Mouse (Mus musculus) erythroblast, embryonic 14.5 days (primary cell): ENCODE measurements around the gene Fzd2. TPM values are rescaled to one million over a fixed set of nuclear protein-coding genes. Genes with fewer than 3 reads are reported as not detected.

ENCODE experiments used
- H3K27me3 ChIP-seq: 2 replicates; pipeline ENCODE4 v1.6.1; 2012; ENCODE audit warnings: inconsistent platforms; ENCODE audit not compliant: control insufficient read depth
- H3K36me3 ChIP-seq: 2 replicates; pipeline ENCODE4 v1.6.1; 2012; ENCODE audit warnings: mild to moderate bottlenecking, inconsistent platforms; ENCODE audit not compliant: control insufficient read depth
- H3K4me1 ChIP-seq: 2 replicates; pipeline ENCODE4 v1.6.1; 2012; ENCODE audit warnings: inconsistent platforms; ENCODE audit not compliant: control insufficient read depth
- H3K4me3 ChIP-seq: replicated peaks from 2 replicates; pipeline ENCODE3; 2012; ENCODE audit warnings: moderate library complexity, mild to moderate bottlenecking, inconsistent platforms
- H3K9me3 ChIP-seq: 2 replicates; pipeline ENCODE4 v1.6.1; 2012; ENCODE audit warnings: low read length, inconsistent platforms, mixed read lengths; ENCODE audit not compliant: control insufficient read depth
- GATA1 ChIP-seq: IDR thresholded peaks from 2 replicates; pipeline ENCODE4 v1.6.1; 2012; ENCODE audit warnings: low read length, inconsistent platforms, mixed read lengths
- TAL1 ChIP-seq: IDR thresholded peaks from 3 replicates; pipeline ENCODE4 v1.6.1; 2012; ENCODE audit warnings: low read length, inconsistent platforms, mixed read lengths
- polyA plus RNA-seq: library from polyadenylated mRNA; stranded (reverse); fragments of >175 nt; gene quantifications from 2 replicates; pipeline ENCODE4 v1.2.3, GENCODE M21; 2012

Fzd2 gene
- polyA plus RNA-seq, 1 experiment: not detected

- H3K9me3 ChIP-seq: no peaks in the 10 kb centered on the region
- H3K36me3 ChIP-seq: no peaks in the 10 kb centered on the region
- TF ChIP-seq TAL1 (no peak), GATA1 (no peak)
- H3K27me3 ChIP-seq: no peaks in the 10 kb centered on the region
- H3K4me1 ChIP-seq: peaks cover 15% of the 10 kb centered on the region
- H3K4me3 ChIP-seq: no peak overlapping the region
These were observed 37.0 kb upstream of the Fzd2 start for GRCm38 (mm10) chr11:102567157-102567556.

GRCm38 (mm10) chr11:102567723-102568122 lies 36.5 kb upstream of the Fzd2 start:
- Histone ChIP-seq H3K4me3 (no peak overlapping the region), H3K27me3 (no peaks in the 10 kb centered on the region), H3K4me1 (peaks cover 15% of the 10 kb centered on the region), H3K9me3 (no peaks in the 10 kb centered on the region), H3K36me3 (no peaks in the 10 kb centered on the region)
- TF ChIP-seq TAL1: no peak
- TF ChIP-seq GATA1: no peak

- Histone ChIP-seq H3K9me3 (no peaks in the 10 kb centered on the region), H3K27me3 (no peaks in the 10 kb centered on the region), H3K4me3 (no peak overlapping the region), H3K4me1 (peaks cover 19% of the 10 kb centered on the region), H3K36me3 (no peaks in the 10 kb centered on the region)
- TF ChIP-seq GATA1 (no peak), TAL1 (no peak)
These were observed 36.0 kb upstream of the Fzd2 start for GRCm38 (mm10) chr11:102568191-102568590.

GRCm38 (mm10) chr11:102568756-102569377 lies 35.3 kb upstream of the Fzd2 start:
- H3K27me3 ChIP-seq: 0 out of 2 replicates have a peak, but pooled peaks cover 2% of the 10 kb centered on the region
- no peaks in the 10 kb centered on the region for H3K9me3 ChIP-seq
- peaks cover 21% of the 10 kb centered on the region for H3K4me1 ChIP-seq
- no peak overlapping the region for H3K4me3 ChIP-seq
- H3K36me3 ChIP-seq: no peaks in the 10 kb centered on the region
- TF ChIP-seq TAL1: no peak
- TF ChIP-seq GATA1: no peak

GRCm38 (mm10) chr11:102572866-102573663 lies 31.1 kb upstream of the Fzd2 start:
- Histone ChIP-seq H3K4me3 (peak overlapping the region; percentile 58), H3K4me1 (peaks cover 6% of the 10 kb centered on the region), H3K27me3 (peaks cover 9% of the 10 kb centered on the region), H3K36me3 (no peaks in the 10 kb centered on the region), H3K9me3 (no peaks in the 10 kb centered on the region)
- TF ChIP-seq TAL1 (no peak), GATA1 (no peak)

- no peaks in the 10 kb centered on the region for H3K36me3 ChIP-seq
- no peaks in the 10 kb centered on the region for H3K9me3 ChIP-seq
- H3K4me1 ChIP-seq: peaks cover 11% of the 10 kb centered on the region
- H3K4me3 ChIP-seq: no peak overlapping the region
- peaks cover 17% of the 10 kb centered on the region for H3K27me3 ChIP-seq
- TF ChIP-seq TAL1 (no peak), GATA1 (no peak)
These were observed 29.2 kb upstream of the Fzd2 start for GRCm38 (mm10) chr11:102575034-102575433.

GRCm38 (mm10) chr11:102576050-102576754 lies 28.0 kb upstream of the Fzd2 start:
- no peak overlapping the region for H3K4me3 ChIP-seq
- no peak for TF ChIP-seq GATA1
- TF ChIP-seq TAL1: no peak

GRCm38 (mm10) chr11:102578341-102579118 lies 25.7 kb upstream of the Fzd2 start:
- peaks cover 41% of the 10 kb centered on the region for H3K27me3 ChIP-seq
- H3K36me3 ChIP-seq: no peaks in the 10 kb centered on the region
- peak overlapping the region; percentile 28 for H3K4me3 ChIP-seq
- H3K9me3 ChIP-seq: no peaks in the 10 kb centered on the region
- no peak for TF ChIP-seq GATA1
- TF ChIP-seq TAL1: no peak
- peaks cover 5% of the 10 kb centered on the region for H3K4me1 ChIP-seq

More at GRCm38 (mm10) chr11:102576050-102576754, 28.0 kb upstream of the Fzd2 start:
- Histone ChIP-seq H3K36me3 (no peaks in the 10 kb centered on the region), H3K4me1 (peaks cover 11% of the 10 kb centered on the region), H3K9me3 (no peaks in the 10 kb centered on the region), H3K27me3 (peaks cover 22% of the 10 kb centered on the region)
